Mouse (Mus musculus) thymus, postnatal 10 days (tissue): ENCODE results near the gene Pdpr.
"Not testable (repeated sequence)": the region's sequence is repeated elsewhere in the genome, so short reads cannot be mapped to it uniquely, and the experiment has no call there.

Experiments
- DNase-seq, 2 experiments: peaks; one replicate each; pipeline ENCODE4 v3.0.0; 2021; ENCODE audit warnings: low spot score in 2 of 2

Pdpr gene

GRCm38 (mm10) chr8:111093865-111094718, at the start of gene Pdpr:
Gene Pdpr, plus strand, starts transcription at chr8:111094630.
- peak; percentile 90 to 93 for DNase-seq

GRCm38 (mm10) chr8:111048694-111049093, 45.7 kb upstream of the Pdpr start:
- peak in 1 of 2 experiments; percentile 39 for DNase-seq

GRCm38 (mm10) chr8:111049106-111049505, 45.3 kb upstream of the Pdpr start:
- no peak for DNase-seq

GRCm38 (mm10) chr8:111053827-111054518, 40.5 kb upstream of the Pdpr start:
- DNase-seq: no peak

- DNase-seq: no peak
These were observed 39.3 kb upstream of the Pdpr start for GRCm38 (mm10) chr8:111055031-111055634.

GRCm38 (mm10) chr8:111055661-111056060, 38.8 kb upstream of the Pdpr start:
- DNase-seq: no peak

GRCm38 (mm10) chr8:111056158-111056663, 38.2 kb upstream of the Pdpr start, which contains the start of gene Exosc6:
Gene Exosc6, plus strand, starts transcription at chr8:111056339.
- DNase-seq: peak; percentile 79 to 87

- DNase-seq: peak in 1 of 2 experiments; percentile 13
These were observed 37.6 kb upstream of the Pdpr start for GRCm38 (mm10) chr8:111056691-111057293.

- DNase-seq: no peak
These were observed 35.4 kb upstream of the Pdpr start for GRCm38 (mm10) chr8:111058946-111059572.

- DNase-seq: no peak
These were observed 32.8 kb upstream of the Pdpr start for GRCm38 (mm10) chr8:111061688-111062071.

- peak; percentile 79 to 88 for DNase-seq
These were observed 32.2 kb upstream of the Pdpr start for GRCm38 (mm10) chr8:111062072-111062757.

- DNase-seq: no peak
These were observed 31.5 kb upstream of the Pdpr start for GRCm38 (mm10) chr8:111062893-111063292.

GRCm38 (mm10) chr8:111066308-111066707, 28.1 kb upstream of the Pdpr start:
- no peak for DNase-seq

- no peak for DNase-seq
These were observed 27.0 kb upstream of the Pdpr start for GRCm38 (mm10) chr8:111067439-111067838.

- DNase-seq: not testable (repeated sequence)
These were observed 25.8 kb upstream of the Pdpr start for GRCm38 (mm10) chr8:111068660-111069059.

- DNase-seq: no peak
These were observed 18.5 kb upstream of the Pdpr start for GRCm38 (mm10) chr8:111075926-111076325.

GRCm38 (mm10) chr8:111079461-111079860, 15.0 kb upstream of the Pdpr start:
- no peak for DNase-seq

GRCm38 (mm10) chr8:111079861-111080271, 14.6 kb upstream of the Pdpr start:
- no peak for DNase-seq

GRCm38 (mm10) chr8:111081580-111082258, 12.7 kb upstream of the Pdpr start:
- DNase-seq: no peak

- not testable (repeated sequence) for DNase-seq
These were observed 10.5 kb upstream of the Pdpr start for GRCm38 (mm10) chr8:111083936-111084335.
